Mouse (Mus musculus): Measurements from ENCODE around the gene Dnajb4. TPM values are rescaled to one million over a fixed set of nuclear protein-coding genes. Genes with fewer than 3 reads are reported as not detected.
A peak's percentile ranks its signal among the peaks of the same experiment; 100 is the strongest.

The Dnajb4 gene
- polyA plus RNA-seq, 1 experiment from 2014 or later = 36.5 TPM

GRCm38 (mm10) chr3:152165014-152165350 lies 45.1 kb downstream of the Dnajb4 start:
- Histone ChIP-seq H3K27me3 (replicated peaks; ENCODE audit: control insufficient read depth, insufficient read depth, low read length) (peaks cover 23% of the 10 kb centered on the region), H3K9ac (ENCODE audit: low read depth, low read length) (0 out of 2 replicates have a peak overlapping the region, but pooled peaks have one; percentile 61), H3K27ac (replicated peaks; ENCODE audit: low read depth, low read length) (no peak overlapping the region), H3K4me1 (ENCODE audit: control insufficient read depth, insufficient read depth, low read length) (peaks cover 21% of the 10 kb centered on the region), H3K36me3 (ENCODE audit: control insufficient read depth, insufficient read depth, low read length) (no peaks in the 10 kb centered on the region), H3K4me2 (ENCODE audit: low read depth, low read length) (peak overlapping the region; percentile 99), H3K9me3 (ENCODE audit: control insufficient read depth, low read length) (no peaks in the 10 kb centered on the region), H3K4me3 (ENCODE audit: low read depth, low read length) (peak overlapping the region; percentile 51)
- 21% methylated on average over 9 of the region's 9 CpGs for WGBS
- ATAC-seq (ENCODE audit: low read depth) (no peak), DNase-seq (ENCODE audit: low spot score) (no peak)

GRCm38 (mm10) chr3:152163320-152163719 lies 46.8 kb downstream of the Dnajb4 start:
- DNase-seq (ENCODE audit: low spot score) (no peak), ATAC-seq (ENCODE audit: low read depth) (no peak)
- Histone ChIP-seq H3K27ac (replicated peaks; ENCODE audit: low read depth, low read length) (no peak overlapping the region), H3K27me3 (replicated peaks; ENCODE audit: control insufficient read depth, insufficient read depth, low read length) (peaks cover 20% of the 10 kb centered on the region), H3K9me3 (ENCODE audit: control insufficient read depth, low read length) (no peaks in the 10 kb centered on the region), H3K36me3 (ENCODE audit: control insufficient read depth, insufficient read depth, low read length) (no peaks in the 10 kb centered on the region), H3K4me2 (ENCODE audit: low read depth, low read length) (no peak overlapping the region), H3K4me3 (ENCODE audit: low read depth, low read length) (no peak overlapping the region), H3K4me1 (ENCODE audit: control insufficient read depth, insufficient read depth, low read length) (peaks cover 21% of the 10 kb centered on the region), H3K9ac (ENCODE audit: low read depth, low read length) (no peak overlapping the region)
- WGBS = 86% methylated on average over 8 of the region's 8 CpGs

GRCm38 (mm10) chr3:152160607-152161006 lies 49.5 kb downstream of the Dnajb4 start:
- Histone ChIP-seq H3K9ac (ENCODE audit: low read depth, low read length) (no peak overlapping the region), H3K4me1 (ENCODE audit: control insufficient read depth, insufficient read depth, low read length) (peaks cover 5% of the 10 kb centered on the region; the same call in 1 of the 2 replicates), H3K27me3 (replicated peaks; ENCODE audit: control insufficient read depth, insufficient read depth, low read length) (peaks cover 6% of the 10 kb centered on the region), H3K36me3 (ENCODE audit: control insufficient read depth, insufficient read depth, low read length) (no peaks in the 10 kb centered on the region), H3K9me3 (ENCODE audit: control insufficient read depth, low read length) (no peaks in the 10 kb centered on the region), H3K4me2 (ENCODE audit: low read depth, low read length) (no peak overlapping the region), H3K4me3 (ENCODE audit: low read depth, low read length) (no peak overlapping the region), H3K27ac (replicated peaks; ENCODE audit: low read depth, low read length) (no peak overlapping the region)
- DNase-seq (ENCODE audit: low spot score) (no peak), ATAC-seq (ENCODE audit: low read depth) (no peak)
- WGBS = 60% methylated on average over 4 of the region's 4 CpGs

- no peak overlapping the region for H3K4me3 ChIP-seq (ENCODE audit: low read depth, low read length)
- ATAC-seq (ENCODE audit: low read depth) (no peak), DNase-seq (ENCODE audit: low spot score) (no peak)
- no peak overlapping the region for H3K27ac ChIP-seq (replicated peaks; ENCODE audit: low read depth, low read length)
- H3K9ac ChIP-seq (ENCODE audit: low read depth, low read length) = no peak overlapping the region
- no peaks in the 10 kb centered on the region for H3K36me3 ChIP-seq (ENCODE audit: control insufficient read depth, insufficient read depth, low read length)
- H3K4me1 ChIP-seq (ENCODE audit: control insufficient read depth, insufficient read depth, low read length) = 0 out of 2 replicates have a peak, but pooled peaks cover 4% of the 10 kb centered on the region
- no peaks in the 10 kb centered on the region for H3K27me3 ChIP-seq (replicated peaks; ENCODE audit: control insufficient read depth, insufficient read depth, low read length)
- H3K9me3 ChIP-seq (ENCODE audit: control insufficient read depth, low read length) = no peaks in the 10 kb centered on the region
- no peak overlapping the region for H3K4me2 ChIP-seq (ENCODE audit: low read depth, low read length)
Measured at GRCm38 (mm10) chr3:152159321-152159720, 50.8 kb downstream of the Dnajb4 start.

- ATAC-seq (ENCODE audit: low read depth) (no peak), DNase-seq (ENCODE audit: low spot score) (no peak)
- 59% methylated on average over 10 of the region's 10 CpGs for WGBS
Measured at GRCm38 (mm10) chr3:152158344-152159291, 51.5 kb downstream of the Dnajb4 start.

GRCm38 (mm10) chr3:152156816-152157496 lies 53.1 kb downstream of the Dnajb4 start:
- ATAC-seq (ENCODE audit: low read depth) (no peak), DNase-seq (ENCODE audit: low spot score) (no peak)
- H3K36me3 ChIP-seq (ENCODE audit: control insufficient read depth, insufficient read depth, low read length) = no peaks in the 10 kb centered on the region
- 75% methylated on average over 22 of the region's 23 CpGs for WGBS
- H3K4me1 ChIP-seq (ENCODE audit: control insufficient read depth, insufficient read depth, low read length) = 0 out of 2 replicates have a peak, but pooled peaks cover 4% of the 10 kb centered on the region
- no peak overlapping the region for H3K4me3 ChIP-seq (ENCODE audit: low read depth, low read length)
- no peaks in the 10 kb centered on the region for H3K27me3 ChIP-seq (replicated peaks; ENCODE audit: control insufficient read depth, insufficient read depth, low read length)
- H3K9ac ChIP-seq (ENCODE audit: low read depth, low read length) = no peak overlapping the region
- no peak overlapping the region for H3K27ac ChIP-seq (replicated peaks; ENCODE audit: low read depth, low read length)
- H3K9me3 ChIP-seq (ENCODE audit: control insufficient read depth, low read length) = no peaks in the 10 kb centered on the region
- no peak overlapping the region for H3K4me2 ChIP-seq (ENCODE audit: low read depth, low read length)

More at GRCm38 (mm10) chr3:152158344-152159291, 51.5 kb downstream of the Dnajb4 start:
- no peak overlapping the region for H3K4me2 ChIP-seq (ENCODE audit: low read depth, low read length)
- H3K27me3 ChIP-seq (replicated peaks; ENCODE audit: control insufficient read depth, insufficient read depth, low read length) = no peaks in the 10 kb centered on the region
- H3K9ac ChIP-seq (ENCODE audit: low read depth, low read length) = no peak overlapping the region
- no peak overlapping the region for H3K27ac ChIP-seq (replicated peaks; ENCODE audit: low read depth, low read length)
- no peaks in the 10 kb centered on the region for H3K36me3 ChIP-seq (ENCODE audit: control insufficient read depth, insufficient read depth, low read length)
- H3K4me1 ChIP-seq (ENCODE audit: control insufficient read depth, insufficient read depth, low read length) = 0 out of 2 replicates have a peak, but pooled peaks cover 4% of the 10 kb centered on the region
- no peak overlapping the region for H3K4me3 ChIP-seq (ENCODE audit: low read depth, low read length)
- H3K9me3 ChIP-seq (ENCODE audit: control insufficient read depth, low read length) = no peaks in the 10 kb centered on the region

- no peaks in the 10 kb centered on the region for H3K27me3 ChIP-seq (replicated peaks; ENCODE audit: control insufficient read depth, insufficient read depth, low read length)
- WGBS = 41% methylated on average over 11 of the region's 11 CpGs
- no peak for DNase-seq (ENCODE audit: low spot score)
Measured at GRCm38 (mm10) chr3:152155296-152155948, 54.7 kb downstream of the Dnajb4 start.

GRCm38 (mm10) chr3:152154095-152154494 lies 56.0 kb downstream of the Dnajb4 start:
- no peak overlapping the region for H3K27ac ChIP-seq (replicated peaks; ENCODE audit: low read depth, low read length)
- no peaks in the 10 kb centered on the region for H3K27me3 ChIP-seq (replicated peaks; ENCODE audit: control insufficient read depth, insufficient read depth, low read length)
- ATAC-seq (ENCODE audit: low read depth) (no peak), DNase-seq (ENCODE audit: low spot score) (no peak)
- no peak overlapping the region for H3K9ac ChIP-seq (ENCODE audit: low read depth, low read length)
- H3K4me1 ChIP-seq (ENCODE audit: control insufficient read depth, insufficient read depth, low read length) = 0 out of 2 replicates have a peak, but pooled peaks cover 4% of the 10 kb centered on the region
- no peaks in the 10 kb centered on the region for H3K36me3 ChIP-seq (ENCODE audit: control insufficient read depth, insufficient read depth, low read length)
- no peak overlapping the region for H3K4me3 ChIP-seq (ENCODE audit: low read depth, low read length)
- no peaks in the 10 kb centered on the region for H3K9me3 ChIP-seq (ENCODE audit: control insufficient read depth, low read length)
- no peak overlapping the region for H3K4me2 ChIP-seq (ENCODE audit: low read depth, low read length)
- WGBS = 87% methylated on average over 5 of the region's 5 CpGs

More at GRCm38 (mm10) chr3:152155296-152155948, 54.7 kb downstream of the Dnajb4 start:
- Histone ChIP-seq H3K27ac (replicated peaks; ENCODE audit: low read depth, low read length) (no peak overlapping the region), H3K4me2 (ENCODE audit: low read depth, low read length) (no peak overlapping the region), H3K36me3 (ENCODE audit: control insufficient read depth, insufficient read depth, low read length) (no peaks in the 10 kb centered on the region), H3K4me3 (ENCODE audit: low read depth, low read length) (no peak overlapping the region), H3K9me3 (ENCODE audit: control insufficient read depth, low read length) (no peaks in the 10 kb centered on the region), H3K9ac (ENCODE audit: low read depth, low read length) (no peak overlapping the region), H3K4me1 (ENCODE audit: control insufficient read depth, insufficient read depth, low read length) (0 out of 2 replicates have a peak, but pooled peaks cover 4% of the 10 kb centered on the region)
- ATAC-seq (ENCODE audit: low read depth) = no peak

Data from embryonic facial prominence, embryonic 14.5 days (tissue).